Mouse (Mus musculus) megakaryocyte-erythroid progenitor cell, adult 5 weeks (primary cell): ENCODE results near the gene Cd200r2. TPM values are rescaled to one million over a fixed set of nuclear protein-coding genes. Genes with fewer than 3 reads are reported as not detected.

Experiments
- polyA plus RNA-seq: library from polyadenylated mRNA; stranded (reverse); fragments of >175 nt; gene quantifications from 2 replicates; pipeline ENCODE4 v1.2.3, GENCODE M21; 2012

The Cd200r2 gene
- polyA plus RNA-seq = not detected in 2 replicates

DNA sequence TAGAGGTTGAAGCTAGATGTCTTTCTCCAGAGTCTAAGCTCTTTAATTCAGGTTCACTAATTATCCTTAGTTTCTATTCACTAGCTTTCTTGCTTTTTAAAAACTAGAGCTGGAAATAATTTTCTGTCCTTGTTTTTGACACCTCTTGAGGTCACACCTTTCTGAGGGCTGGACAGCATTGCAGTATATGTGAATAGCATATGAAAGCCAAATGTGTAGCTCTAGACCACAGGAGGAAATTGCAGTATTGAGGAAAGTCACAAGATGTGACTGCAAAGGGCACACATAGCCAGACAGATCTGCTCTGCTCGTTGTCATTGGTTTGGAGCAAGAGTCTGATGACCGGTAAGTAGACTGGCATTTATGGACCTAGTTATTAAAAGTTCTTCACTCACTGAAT, at the start of gene Cd200r2:
Gene Cd200r2, plus strand, starts transcription at position 301 of the 400 bp plus-strand sequence.

DNA sequence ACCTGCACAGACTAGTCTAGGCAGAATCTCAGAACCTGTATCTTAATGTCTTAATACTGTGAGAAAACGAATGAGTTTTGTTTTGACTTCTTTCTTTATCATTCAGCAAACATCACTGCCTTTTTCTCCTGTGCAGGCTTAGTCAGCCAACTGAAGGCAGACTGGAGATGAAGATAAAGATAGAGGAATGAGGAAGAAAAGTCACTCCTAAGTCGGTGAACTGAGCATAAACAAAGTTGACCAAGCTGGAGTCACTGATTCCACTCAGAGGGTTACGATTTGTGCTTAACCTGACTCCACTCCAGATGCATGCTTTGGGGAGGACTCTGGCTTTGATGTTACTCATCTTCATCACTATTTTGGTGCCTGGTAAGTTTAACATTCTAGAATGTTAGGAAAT, 76.6 kb downstream of the Cd200r2 start, which contains the start of gene Cd200r3:
Gene Cd200r3, plus strand, starts transcription at position 211 of the 400 bp plus-strand sequence.

Other genes with a start within 250 kb of the Cd200r2 start
- 7.5 and 9.2 TPM in 2 replicates for gene Nepro, start 142.8 kb upstream of the Cd200r2 start, polyA plus RNA-seq
- 12.3 and 17.1 TPM in 2 replicates for gene Gtpbp8, start 120.7 kb upstream of the Cd200r2 start, polyA plus RNA-seq
- 0.99 and 1.1 TPM in 2 replicates for gene Cd200r1, start 101.4 kb upstream of the Cd200r2 start, polyA plus RNA-seq
- 0.04 and 0.08 TPM in 2 replicates for gene Cd200r4, start 55.4 kb upstream of the Cd200r2 start, polyA plus RNA-seq
- 0.13 and 0.15 TPM in 2 replicates for gene Cd200r3, start 76.6 kb downstream of the Cd200r2 start, polyA plus RNA-seq
- gene Ccdc80, start 226.3 kb downstream of the Cd200r2 start, polyA plus RNA-seq = 0.18 and 0.20 TPM in 2 replicates